Mouse (Mus musculus) gastrocnemius, adult 8-10 months (tissue): ENCODE results near the gene Crybb1. TPM values are rescaled to one million over a fixed set of nuclear protein-coding genes. Genes with fewer than 3 reads are reported as not detected.

ENCODE experiments used
- DNase-seq, 2 experiments: peaks; one replicate each; pipeline ENCODE4 v3.0.0; 2022; ENCODE audit warnings: low spot score in 2 of 2
- total RNA-seq, 4 experiments: library from RNA; stranded (reverse); gene quantifications; 2 replicates each; pipeline ENCODE4 v1.2.4; 2022

Crybb1 gene
- total RNA-seq, 4 experiments from 2014 or later = 1.2 to 2.7 (median 2.2) TPM

DNA sequence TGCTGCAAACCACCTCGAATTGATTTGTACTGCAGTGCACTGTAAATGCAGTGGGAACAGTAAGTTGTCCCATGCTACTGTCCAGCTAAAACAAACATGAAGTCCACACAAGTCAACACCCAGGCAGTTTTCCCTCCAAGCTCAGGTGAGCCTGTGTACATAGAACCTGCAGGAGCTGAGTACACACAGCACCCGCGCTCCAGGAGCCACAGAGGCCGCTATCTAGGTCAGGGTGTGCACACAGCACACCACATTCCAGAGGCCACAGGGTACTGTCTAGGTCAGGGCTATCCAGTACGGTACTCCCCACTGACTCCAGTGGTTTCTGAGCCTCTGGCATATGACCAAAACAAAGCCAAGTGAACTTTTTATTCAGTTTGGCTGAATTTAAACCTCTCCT, 46.7 kb downstream of the Crybb1 start:
- no peak for DNase-seq

- DNase-seq = no peak
Measured at GRCm38 (mm10) chr5:112305842-112306241, 50.2 kb downstream of the Crybb1 start.

- no peak for DNase-seq
Measured at GRCm38 (mm10) chr5:112313222-112313885, 57.7 kb downstream of the Crybb1 start.

GRCm38 (mm10) chr5:112316468-112316867, 60.9 kb downstream of the Crybb1 start:
- DNase-seq = no peak

DNA sequence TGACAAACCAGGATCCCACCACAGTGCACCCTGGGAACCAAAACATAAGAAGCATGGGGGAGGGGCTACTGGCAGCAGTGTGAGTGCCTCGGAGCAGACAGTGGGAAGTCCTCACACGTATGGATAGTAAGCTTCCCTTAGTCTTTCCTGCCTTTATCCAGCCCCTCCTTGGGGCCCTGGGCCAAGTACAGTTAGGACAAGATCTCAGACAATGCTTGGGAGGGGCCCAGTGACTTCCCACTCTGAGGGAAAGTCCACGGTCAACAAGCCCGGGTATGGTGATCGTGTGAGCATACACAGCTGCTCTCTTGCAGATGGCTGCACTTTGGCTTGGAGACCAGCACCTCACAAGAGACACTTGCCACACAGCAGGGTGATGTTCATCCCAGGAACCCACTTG, 61.7 kb downstream of the Crybb1 start:
- DNase-seq = no peak

Other genes starting within 250 kb of the Crybb1 start
- gene Cryba4, start 3.3 kb upstream of the Crybb1 start, total RNA-seq = under 1 TPM in 2 of 4 experiments, not detected in 2; 0.40 to 0.58 TPM
- gene Tpst2, start 20.9 kb downstream of the Crybb1 start, total RNA-seq = 10 to 100 TPM; 13.4 to 17.6 (median 16.0) TPM
- gene Tfip11, start 70.5 kb downstream of the Crybb1 start, total RNA-seq = 10 to 100 TPM; 11.9 to 14.7 (median 14.2) TPM
- 1 to 10 TPM; 3.8 to 7.2 (median 5.1) TPM for gene Srrd, start 87.2 kb downstream of the Crybb1 start, total RNA-seq
- gene Hps4, start 87.3 kb downstream of the Crybb1 start, total RNA-seq = 1 to 10 TPM; 4.5 to 7.3 (median 5.5) TPM
- not detected for gene Gm6583, start 100.2 kb downstream of the Crybb1 start, total RNA-seq
- under 1 TPM in 3 of 4 experiments, not detected in 1; 0.15 to 0.99 (median 0.20) TPM for gene Asphd2, start 139.1 kb downstream of the Crybb1 start, total RNA-seq
- not detected for gene Gm6588, start 193.6 kb downstream of the Crybb1 start, total RNA-seq